Mouse (Mus musculus) granulocyte monocyte progenitor cell, adult 5-6 weeks (primary cell): ENCODE measurements around the gene Nup153. TPM values are rescaled to one million over a fixed set of nuclear protein-coding genes. Genes with fewer than 3 reads are reported as not detected.

ENCODE experiments used
- ATAC-seq: replicated peaks from 2 replicates; pipeline ENCODE4 v1.8.0; 2016; ENCODE audit warnings: mild to moderate bottlenecking, moderate TSS enrichment, inconsistent platforms; ENCODE audit not compliant: poor library complexity, severe bottlenecking
- total RNA-seq, 2 experiments: library from RNA; stranded (forward) in 1 of 2; stranded (reverse) in 1 of 2; fragments of 200-712, 200-1000 nt in 1 of 2; fragments of >200 nt in 1 of 2; fragmentation: Nextera tagmentation in 1 of 2; gene quantifications; 2 replicates each; pipeline ENCODE4 v1.2.3; 2014 to 2017

Gene Nup153
- total RNA-seq, 2 experiments from 2014 or later, result 81.0 to 102 TPM

GRCm38 (mm10) chr13:46735219-46735807 lies 7.6 kb upstream of the Nup153 start:
- peak; percentile 50 for ATAC-seq

- ATAC-seq, result no peak
These were observed 2.3 kb upstream of the Nup153 start for GRCm38 (mm10) chr13:46729998-46730397.

GRCm38 (mm10) chr13:46728411-46728810 lies 671 bp upstream of the Nup153 start:
- ATAC-seq, result no peak

- ATAC-seq, result peak; percentile 68
These were observed 503 bp downstream of the Nup153 start for GRCm38 (mm10) chr13:46727038-46727836.

- ATAC-seq, result no peak
These were observed 1.3 kb downstream of the Nup153 start for GRCm38 (mm10) chr13:46726288-46727037.

- ATAC-seq, result no peak
These were observed 2.5 kb downstream of the Nup153 start for GRCm38 (mm10) chr13:46725227-46725626.

- no peak for ATAC-seq
These were observed 3.4 kb downstream of the Nup153 start for GRCm38 (mm10) chr13:46724371-46724770.

- no peak for ATAC-seq
These were observed 6.7 kb downstream of the Nup153 start for GRCm38 (mm10) chr13:46721009-46721408.

GRCm38 (mm10) chr13:46718893-46719400 lies 8.8 kb downstream of the Nup153 start:
- ATAC-seq, result 0 out of 2 replicates have a peak, but pooled peaks have one; percentile 9

GRCm38 (mm10) chr13:46715976-46716639 lies 11.6 kb downstream of the Nup153 start:
- ATAC-seq, result peak; percentile 33; the same call in 1 of the 2 replicates

- no peak for ATAC-seq
These were observed 14.3 kb downstream of the Nup153 start for GRCm38 (mm10) chr13:46713486-46713885.

- ATAC-seq, result peak; percentile 37; the same call in 1 of the 2 replicates
These were observed 24.6 kb downstream of the Nup153 start for GRCm38 (mm10) chr13:46703138-46703537.

- ATAC-seq, result peak; percentile 93
These were observed 26.3 kb downstream of the Nup153 start for GRCm38 (mm10) chr13:46701486-46701885.

GRCm38 (mm10) chr13:46699372-46699771 lies 28.4 kb downstream of the Nup153 start:
- ATAC-seq, result no peak

- peak; percentile 37 for ATAC-seq
These were observed 31.0 kb downstream of the Nup153 start for GRCm38 (mm10) chr13:46696788-46697187.

GRCm38 (mm10) chr13:46695932-46696331 lies 31.8 kb downstream of the Nup153 start:
- ATAC-seq, result no peak

GRCm38 (mm10) chr13:46695296-46695908 lies 32.3 kb downstream of the Nup153 start:
- no peak for ATAC-seq

- ATAC-seq, result no peak
These were observed 37.0 kb downstream of the Nup153 start for GRCm38 (mm10) chr13:46690559-46691241.

- no peak for ATAC-seq
These were observed 44.4 kb downstream of the Nup153 start for GRCm38 (mm10) chr13:46683370-46683769.
